Mouse (Mus musculus) naive thymus-derived CD4-positive, alpha-beta T cell, adult 5 months (primary cell): Measurements from ENCODE around the gene Fam163a. TPM values are rescaled to one million over a fixed set of nuclear protein-coding genes. Genes with fewer than 3 reads are reported as not detected.

Experiments used
- polyA plus RNA-seq: library from polyadenylated mRNA; unstranded; fragments of 100-300 nt; shearing (Covaris generic); gene quantifications from one replicate; pipeline ENCODE4 v1.2.1, GENCODE M21; 2017

Gene Fam163a
- polyA plus RNA-seq, result not detected

DNA sequence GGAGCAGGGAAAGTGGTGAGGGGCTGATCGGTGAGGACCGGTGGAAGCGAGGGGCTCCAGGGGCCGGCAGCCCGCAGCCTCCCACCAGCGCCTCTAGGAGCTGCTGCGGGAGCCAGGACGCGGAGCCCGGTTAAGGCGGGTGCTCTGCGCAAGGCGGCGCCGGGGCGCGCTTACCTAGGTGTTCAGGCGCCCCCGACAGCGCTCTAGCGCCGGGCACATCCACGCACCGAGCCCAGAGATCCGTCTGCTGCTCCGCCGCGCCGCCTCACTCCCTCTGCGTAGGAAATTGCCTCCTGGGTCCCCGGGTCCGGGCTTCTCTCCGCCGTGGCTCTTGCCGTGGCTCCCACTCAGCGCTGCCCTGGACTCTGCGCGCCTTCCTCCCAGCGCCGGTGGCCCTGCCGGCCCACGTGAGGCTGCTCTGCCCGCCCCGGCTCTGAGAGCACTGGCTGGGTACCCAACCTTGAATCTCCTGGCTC is at the start of gene Fam163a:
TSS of gene Fam163a (minus strand) at position 371 of the 476 bp plus-strand sequence.

GRCm38 (mm10) chr1:156035930-156036737 is 168.7 kb downstream of the Fam163a start, which contains the start of gene Tor1aip1:
Gene Tor1aip1, minus strand, starts transcription at chr1:156036480.

GRCm38 (mm10) chr1:156035269-156035929 is 169.4 kb downstream of the Fam163a start, which contains the start of gene Tor1aip2:
Gene Tor1aip2, plus strand, starts transcription at chr1:156035403.

Other genes starting within 250 kb of the Fam163a start
- gene Cep350, start 231.8 kb downstream of the Fam163a start, polyA plus RNA-seq, result 78.3 TPM
- gene Tor1aip2, start 169.6 kb downstream of the Fam163a start, polyA plus RNA-seq, result 103 TPM
- gene Tor1aip1, start 168.5 kb downstream of the Fam163a start, polyA plus RNA-seq, result 118 TPM
- gene Tdrd5, start 98.6 kb upstream of the Fam163a start, polyA plus RNA-seq, result 0.14 TPM
- not detected for gene Nphs2, start 105.7 kb upstream of the Fam163a start, polyA plus RNA-seq
- 2,037 TPM for gene Gm2000, start 161.0 kb upstream of the Fam163a start, polyA plus RNA-seq
- gene Axdnd1, start 216.1 kb upstream of the Fam163a start, polyA plus RNA-seq, result 1.0 TPM